Mouse (Mus musculus): ENCODE measurements around the gene Nfasc. TPM values are rescaled to one million over a fixed set of nuclear protein-coding genes. Genes with fewer than 3 reads are reported as not detected.

The Nfasc gene
- total RNA-seq, 1 experiment from 2014 or later, result 5.2 TPM

DNA sequence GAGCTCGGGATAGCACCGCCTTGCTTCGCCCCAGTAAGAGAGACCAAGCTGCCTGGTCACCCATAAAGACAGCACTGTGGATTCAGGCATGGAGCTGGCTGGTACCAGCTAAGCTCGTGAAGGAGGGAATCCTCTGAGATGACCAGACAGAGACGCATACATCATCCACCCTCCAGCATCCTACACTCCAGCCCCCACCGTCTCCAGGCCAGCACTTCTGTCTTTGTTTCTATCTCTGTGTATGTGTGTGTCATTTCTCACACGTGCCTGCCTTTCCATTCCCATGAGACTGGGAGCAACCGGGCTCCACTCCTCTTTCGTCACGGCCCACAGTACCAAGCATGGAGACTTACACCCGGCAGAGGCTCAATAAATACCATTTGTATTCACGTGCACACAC lies 9.3 kb downstream of the Nfasc start:
- DNase-seq, result no peak

GRCm38 (mm10) chr1:132727548-132727947 lies 14.0 kb downstream of the Nfasc start:
- DNase-seq, result no peak

GRCm38 (mm10) chr1:132722362-132722761 lies 19.2 kb downstream of the Nfasc start:
- no peak for DNase-seq

DNA sequence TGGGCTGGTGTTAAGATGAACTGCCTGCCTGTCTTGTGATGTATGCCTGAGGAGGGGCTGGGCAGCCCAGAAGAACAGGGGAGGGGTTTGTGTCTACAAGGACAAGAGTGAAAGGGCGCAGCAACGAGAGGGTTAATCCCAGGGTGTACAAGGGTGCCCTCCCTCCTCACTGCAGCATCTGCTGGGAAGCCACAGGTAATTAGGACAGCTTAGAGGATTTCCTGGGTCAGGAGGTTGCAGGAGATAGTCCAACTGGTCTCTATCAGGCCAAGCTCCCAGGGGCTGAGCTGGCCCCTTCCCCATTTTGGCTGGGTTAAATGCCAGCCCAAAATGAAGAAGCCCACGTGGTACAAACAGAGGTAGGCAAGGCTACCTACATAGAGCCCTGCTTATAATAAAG lies 20.3 kb downstream of the Nfasc start:
- no peak for DNase-seq

GRCm38 (mm10) chr1:132718225-132718624 lies 23.4 kb downstream of the Nfasc start:
- DNase-seq, result no peak

DNA sequence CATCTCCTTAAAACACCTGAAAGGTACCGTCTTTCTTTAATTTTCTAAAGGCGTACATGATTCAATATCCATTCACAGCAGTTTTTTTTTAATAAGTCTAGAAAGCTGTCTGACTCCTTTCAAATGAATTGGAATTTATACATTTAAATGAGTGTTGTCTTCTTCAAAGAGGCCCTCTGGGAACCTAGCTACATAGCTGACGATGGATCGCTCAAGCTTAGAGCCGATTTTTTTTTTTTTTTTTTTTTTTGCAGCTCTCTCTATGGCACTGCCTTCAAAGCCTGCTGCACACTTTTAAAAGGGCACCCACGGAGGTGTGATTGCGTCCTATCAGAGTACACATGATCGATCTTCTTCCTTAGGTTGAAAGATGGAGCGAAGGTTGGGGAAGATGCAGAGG lies 26.6 kb downstream of the Nfasc start:
- no peak for DNase-seq

- DNase-seq, result no peak
These were observed 32.2 kb downstream of the Nfasc start for GRCm38 (mm10) chr1:132709419-132709818.

DNA sequence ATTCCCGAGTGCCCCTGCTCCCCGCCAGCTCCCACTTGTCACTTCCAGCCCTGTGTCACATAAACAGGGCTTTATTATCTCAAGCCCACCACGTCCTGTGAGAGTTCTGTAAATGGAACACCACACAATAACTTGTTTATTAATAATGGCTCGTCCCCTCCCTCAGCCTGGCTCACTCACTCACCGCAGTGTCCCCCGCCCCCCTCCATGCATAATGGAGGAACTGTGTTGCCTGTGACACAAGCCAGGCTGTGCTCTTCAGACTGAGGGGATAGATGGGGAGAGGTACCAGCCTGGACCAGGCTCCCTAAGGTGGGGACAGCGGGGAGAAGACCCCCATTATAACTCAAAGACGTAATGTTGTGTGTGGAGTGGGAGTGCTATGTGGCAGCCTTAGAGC lies 34.3 kb downstream of the Nfasc start:
- DNase-seq, result no peak

- no peak for DNase-seq
These were observed 38.1 kb downstream of the Nfasc start for GRCm38 (mm10) chr1:132703467-132703866.

DNA sequence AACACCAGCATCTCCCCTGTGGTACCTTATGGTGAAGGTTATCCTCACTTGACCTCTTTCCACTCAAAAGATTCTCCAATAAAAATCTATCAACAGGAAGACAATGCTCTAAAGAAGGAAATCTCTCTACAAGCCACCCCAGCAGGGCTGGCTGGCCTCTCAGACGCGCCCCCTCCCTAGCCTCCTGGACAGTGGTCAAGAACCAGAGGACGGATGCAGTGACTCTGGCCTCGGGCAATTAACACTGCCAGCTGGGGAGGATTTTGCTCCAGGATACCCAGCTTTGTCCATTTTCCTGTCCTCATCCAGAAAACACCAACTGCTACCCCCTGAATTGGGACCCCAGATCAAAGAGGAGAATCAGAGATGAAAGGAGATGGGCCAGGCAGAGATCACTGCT lies 44.7 kb downstream of the Nfasc start:
- no peak for DNase-seq

DNA sequence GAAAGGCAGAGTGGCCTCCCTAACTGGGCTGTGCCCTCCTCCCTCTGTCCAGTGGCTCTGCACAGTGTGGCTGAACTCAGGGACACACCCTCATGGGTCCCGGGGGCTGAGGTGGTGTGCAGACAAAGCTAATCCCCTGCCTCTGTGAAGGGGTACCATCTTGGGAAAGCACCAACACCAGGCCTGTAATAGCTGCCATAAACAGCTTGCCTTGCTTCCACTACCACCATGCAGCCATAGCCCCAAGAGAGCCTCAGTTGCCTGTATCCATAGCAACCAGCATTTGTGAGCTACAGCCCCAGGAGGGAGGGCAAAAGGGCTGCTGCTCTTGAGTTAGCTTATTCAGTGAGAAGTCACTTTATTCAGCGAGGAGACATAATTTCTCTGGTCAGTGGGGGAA lies 45.4 kb downstream of the Nfasc start:
- DNase-seq, result no peak

GRCm38 (mm10) chr1:132694007-132694406 lies 47.6 kb downstream of the Nfasc start:
- DNase-seq, result no peak

- no peak for DNase-seq
These were observed 52.4 kb downstream of the Nfasc start for GRCm38 (mm10) chr1:132689181-132689580.

- no peak for DNase-seq
These were observed 62.7 kb downstream of the Nfasc start for GRCm38 (mm10) chr1:132678935-132679334.

DNA sequence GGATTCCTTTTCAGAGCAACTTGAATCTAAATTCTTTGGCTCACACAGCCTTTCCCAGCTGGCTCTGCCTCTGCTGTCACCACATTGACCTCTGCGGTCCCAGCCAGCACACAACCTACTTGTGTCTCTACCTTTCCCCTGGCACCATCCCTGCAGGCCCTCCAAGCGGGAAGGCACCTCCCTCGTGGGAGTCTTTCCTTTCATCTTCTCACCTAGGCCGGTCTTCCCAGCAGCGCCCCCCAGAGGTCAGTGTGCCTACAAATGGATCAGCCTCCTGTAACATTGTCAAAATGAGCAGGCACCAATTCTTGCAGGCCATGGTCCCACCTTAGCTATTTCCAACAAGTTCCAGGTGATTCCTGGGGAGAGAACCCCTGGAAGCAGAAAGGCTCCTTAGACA lies 63.5 kb downstream of the Nfasc start:
- DNase-seq, result no peak

DNA sequence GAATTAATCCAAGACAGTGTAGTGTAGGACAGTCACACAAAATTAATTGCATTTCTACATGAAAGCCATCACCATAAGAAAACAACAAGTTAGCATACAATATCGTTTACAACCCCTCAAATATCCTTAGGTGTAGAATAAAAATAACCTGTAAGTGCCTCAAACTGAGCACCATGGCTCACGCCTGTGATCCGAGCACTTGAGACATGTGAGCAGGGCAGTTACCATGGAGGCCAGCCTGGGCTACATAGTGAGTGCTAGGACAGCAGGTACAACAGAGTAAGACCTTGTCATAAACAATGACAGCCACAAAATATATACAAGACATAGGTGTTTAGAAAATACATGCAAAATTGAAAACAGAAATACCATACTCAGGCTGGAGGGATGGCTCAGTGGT lies 68.9 kb downstream of the Nfasc start:
- DNase-seq, result no peak

DNA sequence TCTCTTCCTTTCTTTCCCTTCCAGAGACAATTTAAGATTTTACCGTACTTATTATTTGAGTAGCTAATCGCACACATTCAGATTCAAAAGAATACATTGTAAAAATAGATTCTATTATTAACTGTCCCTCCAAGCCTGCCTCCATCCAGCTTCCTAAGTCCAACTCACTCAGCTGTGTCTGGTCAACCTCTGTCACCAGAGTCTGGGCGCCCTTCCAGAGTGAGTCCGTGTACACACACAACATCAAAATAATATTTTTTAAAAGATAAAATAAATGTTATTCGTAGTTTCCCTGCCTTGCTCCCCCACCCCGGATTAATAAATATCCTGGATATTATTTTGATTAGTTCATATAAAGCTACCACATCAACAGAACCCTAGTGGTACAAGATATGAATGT lies 72.4 kb downstream of the Nfasc start:
- DNase-seq, result no peak

DNA sequence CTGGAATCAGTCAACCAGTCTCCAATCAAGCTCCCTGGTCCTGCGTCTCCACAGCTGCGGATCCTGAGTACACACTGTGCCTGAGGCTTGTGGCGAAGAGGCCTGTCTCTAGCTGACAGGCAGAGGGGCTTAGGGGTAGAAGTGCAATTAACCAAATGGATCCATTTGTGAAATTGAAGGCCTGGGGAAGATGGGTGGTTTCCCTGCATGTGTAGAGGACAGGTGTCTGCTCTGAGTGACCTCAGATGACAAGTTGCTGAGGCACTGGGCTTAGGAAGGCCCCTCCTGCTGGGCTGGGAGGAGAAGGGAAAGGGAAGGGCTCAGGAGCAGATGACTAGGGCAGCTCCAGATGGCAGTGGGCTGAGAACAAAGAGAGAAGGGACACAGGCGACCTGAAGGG lies 81.2 kb downstream of the Nfasc start:
- no peak for DNase-seq

DNA sequence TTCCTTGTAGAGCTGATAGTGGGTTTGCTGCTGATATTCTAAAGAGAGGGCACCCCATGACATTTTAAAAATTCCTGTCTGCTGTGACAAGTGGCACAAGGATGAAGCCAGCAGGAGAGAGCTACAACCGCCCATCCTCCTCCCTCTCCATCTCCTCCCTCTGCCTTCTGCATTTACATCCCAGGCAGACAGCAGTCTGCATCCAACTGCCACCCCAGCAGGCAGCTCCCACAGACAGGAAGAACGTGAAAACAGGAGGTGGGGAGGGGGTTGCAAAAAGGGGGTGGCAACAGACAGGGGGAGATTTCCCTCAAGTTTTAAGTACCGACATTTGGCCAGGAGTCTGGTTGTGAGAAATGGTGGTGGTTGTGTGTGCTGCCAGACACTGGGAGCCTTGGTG lies 82.0 kb downstream of the Nfasc start:
- DNase-seq, result no peak

GRCm38 (mm10) chr1:132655611-132656010 lies 86.0 kb downstream of the Nfasc start:
- DNase-seq, result no peak

DNA sequence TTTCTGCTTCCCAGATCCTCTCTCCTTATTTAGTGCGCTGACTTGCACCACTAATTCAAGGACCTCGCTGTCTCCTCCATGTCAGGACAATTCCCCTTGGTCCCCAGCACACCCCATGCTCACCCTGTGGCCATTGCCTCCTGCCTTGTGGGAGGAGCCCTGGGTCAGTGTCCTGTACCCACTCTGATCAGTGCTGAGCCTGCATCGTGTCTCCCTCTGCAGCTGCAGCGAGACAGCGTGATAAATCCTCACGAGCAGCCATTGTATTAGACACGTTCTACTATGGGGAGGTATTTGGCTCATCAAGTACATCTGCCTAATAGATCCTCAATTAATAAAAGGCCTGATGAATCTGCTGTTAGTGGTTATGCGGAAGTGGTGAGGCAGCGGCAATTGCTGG lies 86.8 kb downstream of the Nfasc start:
- no peak for DNase-seq

DNA sequence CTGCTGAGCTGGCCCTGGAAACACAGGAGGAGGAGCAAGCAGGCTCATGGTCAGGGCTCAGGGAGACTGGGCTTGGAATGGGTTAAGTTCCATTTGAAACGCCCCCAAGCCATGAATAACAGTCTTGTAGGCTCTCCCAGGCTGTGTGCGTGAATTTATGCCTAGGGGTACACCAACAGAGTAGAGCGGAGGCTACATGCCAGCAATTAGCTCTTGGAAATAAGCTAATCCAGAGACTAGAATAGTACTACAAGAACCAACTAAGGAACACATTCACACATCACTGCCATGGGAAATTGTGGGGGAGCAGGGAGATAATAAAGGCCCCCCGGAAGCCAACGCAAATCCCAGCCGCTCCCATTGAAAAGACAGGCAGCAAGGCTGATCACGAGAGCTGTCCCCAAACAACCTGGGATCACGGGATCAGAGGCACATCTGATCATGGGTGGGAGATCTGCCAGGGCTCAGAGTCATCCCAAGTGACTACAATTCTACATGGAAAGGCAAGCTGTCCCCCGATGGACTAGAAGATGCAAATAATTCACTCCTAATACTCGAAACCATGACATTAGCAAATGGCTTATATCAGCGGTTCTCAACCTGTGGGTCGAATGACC lies 87.6 kb downstream of the Nfasc start:
- DNase-seq, result no peak

- no peak for DNase-seq
These were observed 88.4 kb downstream of the Nfasc start for GRCm38 (mm10) chr1:132653161-132653560.

- no peak for DNase-seq
These were observed 90.9 kb downstream of the Nfasc start for GRCm38 (mm10) chr1:132650680-132651079.

GRCm38 (mm10) chr1:132647958-132648357 lies 93.6 kb downstream of the Nfasc start:
- DNase-seq, result no peak

All from adrenal gland, postnatal 25 days (tissue).